Comparison of ENCODE assay signal across 8 mouse cellular contexts in the genomic region with DNA sequence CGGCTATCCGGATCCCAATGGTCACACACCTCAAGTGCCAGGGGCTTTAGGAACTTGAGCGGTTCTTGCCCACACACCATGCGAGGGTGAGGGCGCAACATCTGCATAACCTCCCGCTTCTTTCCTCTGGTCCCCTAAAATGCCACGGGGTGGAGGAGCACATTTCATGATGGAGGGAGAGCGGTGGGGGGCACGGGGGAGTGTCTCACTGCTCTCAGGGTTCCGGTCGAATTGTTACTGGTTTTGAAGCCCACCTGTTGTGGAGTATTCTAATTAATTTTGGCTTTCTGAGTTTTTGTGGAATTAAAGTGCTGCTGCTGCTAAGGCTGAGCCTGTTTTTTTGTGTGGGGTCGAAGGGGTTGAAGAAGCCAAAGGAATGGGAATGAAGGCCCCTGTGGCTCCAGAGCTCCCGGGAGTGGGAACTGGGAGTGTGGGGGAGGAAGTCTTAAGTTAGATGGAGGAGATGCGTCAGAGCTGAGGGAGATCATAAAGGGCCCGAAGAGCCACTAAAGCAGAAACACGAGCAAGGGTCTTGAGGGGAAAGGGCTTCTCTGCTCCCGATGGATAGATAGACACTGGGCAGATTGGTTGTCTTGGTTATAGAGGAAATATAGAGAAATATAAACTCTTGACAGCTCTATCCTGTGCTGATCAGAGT. TPM values are rescaled to one million over a fixed set of nuclear protein-coding genes. Genes with fewer than 3 reads are reported as not detected.
A peak's percentile ranks its signal among the peaks of the same experiment; 100 is the strongest.
DNase-seq lines count a peak whose midpoint lies in the region; ATAC-seq lines count a peak whose summit lies in the region.

No protein-coding gene starts in this region.

- H3K4me1 ChIP-seq in kidney, embryonic 15.5 days = peaks cover 50% of the 10 kb centered on the region
- H3K4me1 ChIP-seq in hindbrain, embryonic 10.5 days (replicated peaks) = peaks cover 54% of the 10 kb centered on the region
- peaks cover 54% of the 10 kb centered on the region for H3K4me1 ChIP-seq in midbrain, embryonic 10.5 days

- ATAC-seq in kidney, embryonic 15.5 days (replicated peaks; ENCODE audit: low FRiP score) = no peak
- ATAC-seq in inflammation-experienced regulatory T-cells, adult 6 months = no peak

- H3K9me3 ChIP-seq in kidney, embryonic 15.5 days (replicated peaks) = no peaks in the 10 kb centered on the region
- no peaks in the 10 kb centered on the region for H3K9me3 ChIP-seq in hindbrain, embryonic 10.5 days
- H3K9me3 ChIP-seq in midbrain, embryonic 10.5 days (replicated peaks) = no peaks in the 10 kb centered on the region

- WGBS in kidney, embryonic 15.5 days = 7% methylated on average over 17 of the region's 17 CpGs
- WGBS in hindbrain, embryonic 10.5 days = 8% methylated on average over 17 of the region's 17 CpGs
- WGBS in midbrain, embryonic 10.5 days = 5% methylated on average over 17 of the region's 17 CpGs

- peak overlapping the region; percentile 90 for H3K9ac ChIP-seq in kidney, embryonic 15.5 days

- peak overlapping the region; percentile 91; the same call in 1 of the 2 replicates for H3K27ac ChIP-seq in kidney, embryonic 15.5 days
- H3K27ac ChIP-seq in hindbrain, embryonic 10.5 days = peak overlapping the region; percentile 93
- peak overlapping the region; percentile 93 for H3K27ac ChIP-seq in midbrain, embryonic 10.5 days (replicated peaks)

- no peak for DNase-seq in kidney, adult 8-10 months
- peak; percentile 70 for DNase-seq in cerebellum, adult 9-10 months
- no peak for DNase-seq in hindbrain, embryonic 10.5 days (ENCODE audit: low spot score)
- DNase-seq in midbrain, embryonic 10.5 days (ENCODE audit: low spot score) = no peak
- no peak for DNase-seq in spleen, postnatal 14 days (ENCODE audit: low spot score in 2 of 2)
- DNase-seq in thymus, postnatal 10 days (ENCODE audit: low spot score in 2 of 2) = no peak

- H3K36me3 ChIP-seq in kidney, embryonic 15.5 days = no peaks in the 10 kb centered on the region
- H3K36me3 ChIP-seq in hindbrain, embryonic 10.5 days = no peaks in the 10 kb centered on the region
- H3K36me3 ChIP-seq in midbrain, embryonic 10.5 days = no peaks in the 10 kb centered on the region

- H3K4me3 ChIP-seq in kidney, embryonic 15.5 days (replicated peaks) = peak overlapping the region; percentile 95
- H3K4me3 ChIP-seq in hindbrain, embryonic 10.5 days = peak overlapping the region; percentile 83
- H3K4me3 ChIP-seq in midbrain, embryonic 10.5 days = peak overlapping the region; percentile 86

- peak overlapping the region; percentile 91 for H3K4me2 ChIP-seq in kidney, embryonic 15.5 days

- no peaks in the 10 kb centered on the region for H3K27me3 ChIP-seq in kidney, embryonic 15.5 days
- H3K27me3 ChIP-seq in hindbrain, embryonic 10.5 days (ENCODE audit: insufficient read depth, poor library complexity, severe bottlenecking) = peaks cover 14% of the 10 kb centered on the region
- peaks cover 12% of the 10 kb centered on the region for H3K27me3 ChIP-seq in midbrain, embryonic 10.5 days (ENCODE audit: low read depth, poor library complexity, severe bottlenecking)

RNA-seq across cellular contexts. Expression of a gene that starts 1.9 kb away (rescaled TPM):
- 7.4 and 8.7 TPM in 2 replicates for polyA plus RNA-seq in kidney, embryonic 15.5 days (2015; fragmentation: Nextera tagmentation; extraction: Ambion mirVana)
- polyA plus RNA-seq in hindbrain, embryonic 10.5 days (2016; fragmentation: Nextera tagmentation; extraction: Ambion mirVana) = 8.5 and 12.6 TPM in 2 replicates
- 6.9 and 8.7 TPM in 2 replicates for polyA plus RNA-seq in midbrain, embryonic 10.5 days (2016; fragmentation: Nextera tagmentation; extraction: Ambion mirVana)
- 1 to 10 TPM; 1.1 to 2.2 (median 1.3) TPM for polyA plus RNA-seq in inflammation-experienced regulatory T-cells, adult 6 months (2017; shearing (Covaris generic))

RNA-seq across cellular contexts. Expression of a gene that starts 9.2 kb away (rescaled TPM):
- 60.8 and 64.3 TPM in 2 replicates for polyA plus RNA-seq in kidney, embryonic 15.5 days (2015; fragmentation: Nextera tagmentation; extraction: Ambion mirVana)
- polyA plus RNA-seq in hindbrain, embryonic 10.5 days (2016; fragmentation: Nextera tagmentation; extraction: Ambion mirVana) = 56.6 and 57.6 TPM in 2 replicates
- 63.4 and 64.8 TPM in 2 replicates for polyA plus RNA-seq in midbrain, embryonic 10.5 days (2016; fragmentation: Nextera tagmentation; extraction: Ambion mirVana)
- 1 to 10 TPM; 2.8 to 9.1 (median 4.0) TPM for polyA plus RNA-seq in inflammation-experienced regulatory T-cells, adult 6 months (2017; shearing (Covaris generic))

RNA-seq across cellular contexts. Expression of a gene that starts 15.9 kb away (rescaled TPM):
- polyA plus RNA-seq in kidney, embryonic 15.5 days (2015; fragmentation: Nextera tagmentation; extraction: Ambion mirVana) = 164 and 175 TPM in 2 replicates
- polyA plus RNA-seq in hindbrain, embryonic 10.5 days (2016; fragmentation: Nextera tagmentation; extraction: Ambion mirVana) = 184 and 228 TPM in 2 replicates
- polyA plus RNA-seq in midbrain, embryonic 10.5 days (2016; fragmentation: Nextera tagmentation; extraction: Ambion mirVana) = 218 and 239 TPM in 2 replicates
- 10 to 100 TPM in 2 of 3 experiments, 1 to 10 TPM in 1; 5.8 to 74.0 (median 12.9) TPM for polyA plus RNA-seq in inflammation-experienced regulatory T-cells, adult 6 months (2017; shearing (Covaris generic))

RNA-seq across cellular contexts. Expression of a gene that starts 26.9 kb away (rescaled TPM):
- polyA plus RNA-seq in kidney, embryonic 15.5 days (2015; fragmentation: Nextera tagmentation; extraction: Ambion mirVana) = 83.5 and 101 TPM in 2 replicates
- polyA plus RNA-seq in hindbrain, embryonic 10.5 days (2016; fragmentation: Nextera tagmentation; extraction: Ambion mirVana) = 67.1 and 108 TPM in 2 replicates
- polyA plus RNA-seq in midbrain, embryonic 10.5 days (2016; fragmentation: Nextera tagmentation; extraction: Ambion mirVana) = 63.1 and 90.1 TPM in 2 replicates
- 10 to 100 TPM; 26.9 to 31.5 (median 27.3) TPM for polyA plus RNA-seq in inflammation-experienced regulatory T-cells, adult 6 months (2017; shearing (Covaris generic))

RNA-seq across cellular contexts. Expression of a gene that starts 33.6 kb away (rescaled TPM):
- polyA plus RNA-seq in kidney, embryonic 15.5 days (2015; fragmentation: Nextera tagmentation; extraction: Ambion mirVana) = 12.1 and 13.7 TPM in 2 replicates
- polyA plus RNA-seq in hindbrain, embryonic 10.5 days (2016; fragmentation: Nextera tagmentation; extraction: Ambion mirVana) = 7.8 and 9.8 TPM in 2 replicates
- polyA plus RNA-seq in midbrain, embryonic 10.5 days (2016; fragmentation: Nextera tagmentation; extraction: Ambion mirVana) = 6.8 and 7.6 TPM in 2 replicates
- 1 to 10 TPM; 5.2 to 6.2 (median 6.1) TPM for polyA plus RNA-seq in inflammation-experienced regulatory T-cells, adult 6 months (2017; shearing (Covaris generic))
